Mouse (Mus musculus) kidney, adult 9 months (tissue): Measurements from ENCODE around the gene Chrm3.
A peak's percentile ranks its signal among the peaks of the same experiment; 100 is the strongest.

ENCODE experiments used
- DNase-seq: peaks from one replicate; pipeline ENCODE4 v3.0.0; 2022

The Chrm3 gene

GRCm38 (mm10) chr13:9977699-9978098 lies 382.9 kb downstream of the Chrm3 start:
- no peak for DNase-seq

DNA sequence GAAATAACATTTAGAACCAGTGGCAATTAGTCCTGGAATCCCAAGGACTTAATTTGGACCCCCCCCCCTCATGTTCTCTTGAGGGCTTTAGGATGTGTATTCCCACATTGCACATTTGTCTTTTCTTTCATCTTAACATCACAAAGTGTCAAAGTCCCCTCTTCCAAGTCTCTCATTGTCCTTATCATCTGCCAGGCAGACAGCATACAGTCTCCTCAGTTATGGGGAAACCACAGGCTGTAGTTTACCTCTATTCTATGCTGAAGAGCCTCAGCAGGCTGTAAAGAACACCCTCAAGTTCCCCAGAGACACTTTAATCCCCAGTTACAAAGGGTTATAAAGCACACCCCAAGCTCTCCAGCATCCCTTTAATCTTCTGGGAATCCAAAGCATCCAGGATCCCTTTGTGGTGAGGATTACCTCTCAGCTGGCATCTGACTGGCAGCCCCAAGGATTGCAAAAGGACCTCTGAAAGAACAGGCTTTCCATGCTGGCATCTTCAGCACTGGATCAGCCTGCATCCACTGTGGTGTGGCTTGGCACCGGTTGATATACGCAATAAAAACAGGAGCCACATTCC lies 386.8 kb downstream of the Chrm3 start:
- DNase-seq = no peak

- DNase-seq = no peak
Observed at GRCm38 (mm10) chr13:9971845-9972244, 388.8 kb downstream of the Chrm3 start.

GRCm38 (mm10) chr13:9952619-9953018 lies 408.0 kb downstream of the Chrm3 start:
- no peak for DNase-seq

DNA sequence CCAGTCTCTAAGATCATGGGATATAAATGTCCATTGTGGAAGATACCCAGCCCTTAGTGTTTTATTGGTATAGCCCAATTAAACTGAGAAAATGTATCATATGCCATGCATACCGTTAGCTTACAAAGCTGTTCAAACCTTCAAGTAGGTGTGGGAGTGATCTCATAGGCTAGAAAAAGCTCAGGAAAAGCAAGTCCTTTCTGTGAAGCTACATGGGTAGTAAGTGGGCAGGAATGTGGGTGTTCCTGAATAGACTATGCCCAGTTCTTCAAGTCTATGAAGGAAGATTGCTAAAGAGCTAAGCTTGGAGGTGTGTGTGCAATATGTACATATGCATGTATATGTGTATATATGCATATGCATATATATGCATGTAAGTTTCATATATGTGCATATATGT lies 409.3 kb downstream of the Chrm3 start:
- DNase-seq = no peak

GRCm38 (mm10) chr13:9949091-9949490 lies 411.6 kb downstream of the Chrm3 start:
- no peak for DNase-seq

- peak; percentile 9 for DNase-seq
Observed at GRCm38 (mm10) chr13:9940186-9940585, 420.5 kb downstream of the Chrm3 start.

GRCm38 (mm10) chr13:9938798-9939485 lies 421.7 kb downstream of the Chrm3 start:
- DNase-seq = peak; percentile 9

- DNase-seq = no peak
Observed at GRCm38 (mm10) chr13:9932714-9933113, 427.9 kb downstream of the Chrm3 start.

DNA sequence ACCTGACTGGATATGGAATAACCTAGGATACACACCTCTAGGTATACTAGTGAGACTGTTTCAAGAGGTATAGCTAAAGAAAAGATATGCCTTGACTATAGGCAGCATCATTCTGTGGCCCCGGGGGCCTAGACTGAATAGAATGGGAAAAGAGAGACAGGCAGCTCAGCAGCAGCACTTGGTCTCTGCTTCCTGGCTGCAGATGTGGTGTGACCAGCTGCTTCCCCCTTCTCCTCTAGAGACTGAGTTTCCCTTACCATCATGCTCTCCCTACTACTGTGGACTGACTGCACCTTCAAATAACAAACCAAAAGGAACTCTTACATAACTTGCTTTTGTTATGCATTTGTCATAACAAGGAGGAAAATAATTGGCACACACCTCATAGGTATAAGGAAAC lies 430.0 kb downstream of the Chrm3 start:
- DNase-seq = no peak

- no peak for DNase-seq
Observed at GRCm38 (mm10) chr13:9929978-9930377, 430.7 kb downstream of the Chrm3 start.

DNA sequence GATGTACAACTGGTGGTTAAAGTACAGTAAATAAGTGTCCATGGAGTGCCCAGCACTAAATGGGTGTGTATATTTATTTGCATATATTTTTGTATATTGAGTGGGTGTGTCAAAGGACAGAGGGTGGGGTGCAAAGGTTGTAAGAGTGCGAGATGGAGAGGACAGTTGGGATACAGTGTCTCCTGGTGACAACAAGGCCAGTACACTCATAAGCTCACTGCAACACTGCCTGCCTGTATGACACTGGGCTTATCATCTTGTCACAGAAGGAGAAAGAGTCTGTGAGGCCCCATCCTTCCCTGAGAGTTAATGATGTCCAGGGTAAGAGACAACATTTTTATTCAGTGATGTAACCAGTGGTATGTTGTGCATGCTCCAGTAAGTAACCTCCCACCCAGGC lies 439.5 kb downstream of the Chrm3 start:
- DNase-seq = no peak

DNA sequence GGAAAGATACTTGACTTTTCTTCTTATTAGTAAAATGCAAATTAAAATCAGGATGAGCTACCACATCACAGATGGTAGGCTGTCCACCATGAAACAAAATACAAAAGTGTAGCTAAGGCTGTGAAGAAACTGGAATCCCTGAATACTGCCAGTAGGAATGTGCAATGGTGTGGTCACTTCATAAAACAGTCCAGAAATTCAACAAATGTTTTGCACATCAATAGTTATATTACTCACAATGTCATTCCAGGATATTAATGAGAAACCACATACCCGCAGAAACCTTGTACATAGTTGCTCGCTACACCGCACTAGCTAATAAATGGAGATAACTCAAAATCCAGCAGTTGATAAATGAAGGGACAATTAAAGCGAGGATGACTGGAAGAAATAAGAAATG lies 447.9 kb downstream of the Chrm3 start:
- DNase-seq = no peak

- DNase-seq = no peak
Observed at GRCm38 (mm10) chr13:9908707-9909106, 451.9 kb downstream of the Chrm3 start.

GRCm38 (mm10) chr13:9907202-9907601 lies 453.4 kb downstream of the Chrm3 start:
- no peak for DNase-seq

DNA sequence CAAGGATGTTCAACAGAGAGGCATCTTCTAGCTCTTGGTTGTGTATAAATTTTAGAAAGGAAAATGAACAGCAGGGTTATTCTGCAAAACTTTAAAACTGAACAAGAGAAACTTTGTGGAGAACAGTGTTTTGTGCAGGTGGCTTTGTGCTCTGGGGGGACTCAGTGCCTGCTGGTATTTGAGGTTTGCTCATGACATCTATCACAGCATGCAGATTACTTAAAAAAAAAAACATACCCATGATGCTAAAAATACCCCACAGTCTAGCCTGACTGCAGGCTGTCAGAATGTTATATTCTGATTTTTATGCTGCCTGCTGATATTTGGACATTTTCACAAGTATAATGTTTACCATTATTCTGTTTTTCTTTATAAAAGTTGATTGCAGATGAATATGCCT lies 456.2 kb downstream of the Chrm3 start:
- DNase-seq = no peak

GRCm38 (mm10) chr13:9900653-9901385 lies 459.8 kb downstream of the Chrm3 start:
- DNase-seq = no peak

- DNase-seq = no peak
Observed at GRCm38 (mm10) chr13:9898664-9899369, 461.8 kb downstream of the Chrm3 start.

- DNase-seq = no peak
Observed at GRCm38 (mm10) chr13:9897231-9897630, 463.4 kb downstream of the Chrm3 start.

GRCm38 (mm10) chr13:9895045-9895625 lies 465.5 kb downstream of the Chrm3 start:
- DNase-seq = no peak

DNA sequence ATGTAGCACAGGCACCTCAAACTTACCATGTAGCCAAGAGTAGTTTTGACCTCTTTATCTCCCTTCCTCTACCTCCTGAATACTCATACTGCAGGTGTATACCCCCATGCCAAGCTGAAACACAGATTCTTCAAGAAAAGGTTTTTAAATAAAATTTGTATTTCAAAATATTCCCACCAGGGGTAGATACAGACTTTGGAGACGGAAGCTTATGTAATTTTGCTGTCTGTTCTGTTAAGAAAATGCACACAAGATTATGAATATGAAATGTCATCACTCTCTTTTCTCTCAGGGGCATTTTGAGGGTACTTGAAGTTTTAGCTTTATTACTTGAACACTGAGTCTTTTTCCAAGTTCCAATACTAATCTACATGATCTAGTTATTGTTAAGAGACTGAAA lies 469.6 kb downstream of the Chrm3 start:
- no peak for DNase-seq

DNA sequence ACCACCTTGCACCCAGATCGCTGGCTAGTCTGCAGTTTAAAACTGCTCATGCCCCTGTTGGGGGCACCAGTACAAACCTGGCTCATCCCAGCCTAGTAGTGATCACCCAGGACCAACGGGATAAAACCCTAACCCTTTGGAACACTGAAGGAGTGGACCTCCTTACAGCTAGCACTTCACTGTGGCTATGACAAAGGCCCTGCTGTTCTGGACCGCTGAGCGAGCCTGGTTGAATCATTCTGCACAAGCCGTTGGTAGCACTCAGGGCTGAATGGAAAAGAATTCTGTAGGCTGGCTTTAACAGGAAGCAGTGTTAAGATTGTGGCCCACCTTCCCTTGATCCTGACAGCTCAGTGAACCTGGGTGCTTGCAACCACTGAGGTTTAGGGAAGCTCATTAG lies 470.2 kb downstream of the Chrm3 start:
- DNase-seq = no peak

GRCm38 (mm10) chr13:9889954-9890353 lies 470.7 kb downstream of the Chrm3 start:
- no peak for DNase-seq
